Mouse (Mus musculus) C2C12 (cell line): ENCODE data around the gene Ufc1.

Experiments
- CTCF ChIP-seq: IDR thresholded peaks from one replicate; pipeline ENCODE4 v1.5.1; 2011; ENCODE audit not compliant: control insufficient read depth, insufficient read depth, insufficient read length
- FOSL1 ChIP-seq: IDR thresholded peaks from one replicate; pipeline ENCODE4 v1.8.0; 2011; ENCODE audit warnings: mild to moderate bottlenecking, low read length; ENCODE audit not compliant: poor library complexity, insufficient read depth, severe bottlenecking
- MAX ChIP-seq: IDR thresholded peaks from one replicate; pipeline ENCODE4 v1.6.1; 2011; ENCODE audit warnings: mild to moderate bottlenecking, control low read depth
- MYOG ChIP-seq: IDR thresholded peaks from one replicate; pipeline ENCODE4 v1.6.1; 2011; ENCODE audit not compliant: control insufficient read depth, insufficient read length; ENCODE audit errors: extremely low read depth
- USF1 ChIP-seq: IDR thresholded peaks from one replicate; pipeline ENCODE4 v1.6.1; 2011; ENCODE audit warnings: low read depth, mild to moderate bottlenecking, control low read depth, moderate library complexity

- TF ChIP-seq CTCF (no peak), USF1 (no peak), MAX (no peak), FOSL1 (no peak), MYOG (no peak)
These were observed 16.4 kb downstream of the Ufc1 start for GRCm38 (mm10) chr1:171278436-171278835.
